Mouse (Mus musculus) forebrain, embryonic 16.5 days (tissue): ENCODE data around the gene Mllt1. TPM values are rescaled to one million over a fixed set of nuclear protein-coding genes. Genes with fewer than 3 reads are reported as not detected.

Source experiments
- ATAC-seq: fragments of 200-750 bp; cut with Nextera tagmentation; 2 replicates; pipeline ENCODE4 v1.8.0; 2017; ENCODE audit warnings: mild to moderate bottlenecking, moderate library complexity
- H3K27ac ChIP-seq: fragments of 300-500 bp; sonication (generic); 2 replicates; pipeline ENCODE4 v1.5.1; 2014; ENCODE audit warnings: low read length, control low read depth
- H3K27me3 ChIP-seq: fragments of 300-500 bp; sonication (generic); replicated peaks from 2 replicates; pipeline ENCODE4 v1.6.1; 2014; ENCODE audit warnings: low read length; ENCODE audit not compliant: control insufficient read depth, insufficient read depth
- H3K36me3 ChIP-seq: fragments of 300-500 bp; sonication (generic); 2 replicates; pipeline ENCODE4 v1.6.1; 2014; ENCODE audit not compliant: control insufficient read depth, insufficient read depth
- H3K4me1 ChIP-seq: fragments of 300-500 bp; sonication (generic); replicated peaks from 2 replicates; pipeline ENCODE4 v1.6.1; 2014; ENCODE audit warnings: low read length; ENCODE audit not compliant: control insufficient read depth, insufficient read depth
- H3K4me2 ChIP-seq: fragments of 300-500 bp; sonication (generic); 2 replicates; pipeline ENCODE4 v1.6.1; 2014; ENCODE audit warnings: mild to moderate bottlenecking, low read length, control low read depth
- H3K4me3 ChIP-seq: fragments of 300-500 bp; sonication (generic); replicated peaks from 2 replicates; pipeline ENCODE4 v1.5.1; 2014; ENCODE audit warnings: mild to moderate bottlenecking, low read length, control low read depth
- H3K9ac ChIP-seq: fragments of 300-500 bp; sonication (generic); replicated peaks from 2 replicates; pipeline ENCODE4 v1.6.1; 2014; ENCODE audit warnings: low read depth, low read length, control low read depth
- H3K9me3 ChIP-seq: fragments of 300-500 bp; sonication (generic); 2 replicates; pipeline ENCODE4 v1.6.1; 2016; ENCODE audit warnings: low read length; ENCODE audit not compliant: control insufficient read depth
- WGBS: fragments of 180-500 bp; shearing (Covaris S2); extraction: QIAGEN DNeasy Blood & Tissue Kit; methylation state at CpG from one replicate; pipeline ENCODE4 v1.1.7; 2014; 5-methylcytosine and 5-hydroxymethylcytosine counted together
- polyA plus RNA-seq: library from polyadenylated mRNA; unstranded; fragments of >200 nt; fragmentation: Nextera tagmentation; extraction: Ambion mirVana; gene quantifications from 2 replicates; pipeline ENCODE4 v1.2.1, GENCODE M21; 2015

Mllt1 gene
- polyA plus RNA-seq, 1 experiment from 2014 or later = 86.1 TPM

GRCm38 (mm10) chr17:56973956-56974707, 38.9 kb upstream of the Mllt1 start:
- Histone ChIP-seq H3K9me3 (no peaks in the 10 kb centered on the region), H3K27me3 (0 out of 2 replicates have a peak, but pooled peaks cover 5% of the 10 kb centered on the region), H3K4me2 (no peak overlapping the region), H3K4me3 (no peak overlapping the region), H3K9ac (no peak overlapping the region), H3K4me1 (no peaks in the 10 kb centered on the region), H3K36me3 (no peaks in the 10 kb centered on the region), H3K27ac (no peak overlapping the region)
- ATAC-seq = no peak
- 68% methylated on average over 11 of the region's 14 CpGs for WGBS

- no peaks in the 10 kb centered on the region for H3K9me3 ChIP-seq
- no peak overlapping the region for H3K27ac ChIP-seq
- no peak overlapping the region for H3K4me3 ChIP-seq
- no peak overlapping the region for H3K9ac ChIP-seq
- no peak for ATAC-seq
- 70% methylated on average over 5 of the region's 5 CpGs for WGBS
- no peaks in the 10 kb centered on the region for H3K36me3 ChIP-seq
- no peaks in the 10 kb centered on the region for H3K4me1 ChIP-seq
- H3K27me3 ChIP-seq = 0 out of 2 replicates have a peak, but pooled peaks cover 5% of the 10 kb centered on the region
- no peak overlapping the region for H3K4me2 ChIP-seq
Observed at GRCm38 (mm10) chr17:56970081-56970480, 34.9 kb upstream of the Mllt1 start.

GRCm38 (mm10) chr17:56969321-56969720, 34.1 kb upstream of the Mllt1 start:
- Histone ChIP-seq H3K27ac (no peak overlapping the region), H3K36me3 (no peaks in the 10 kb centered on the region), H3K4me2 (no peak overlapping the region), H3K9me3 (no peaks in the 10 kb centered on the region), H3K9ac (no peak overlapping the region), H3K4me1 (no peaks in the 10 kb centered on the region), H3K27me3 (0 out of 2 replicates have a peak, but pooled peaks cover 5% of the 10 kb centered on the region), H3K4me3 (no peak overlapping the region)
- no peak for ATAC-seq
- 80% methylated on average over 3 of the region's 3 CpGs for WGBS

GRCm38 (mm10) chr17:56963646-56964045, 28.4 kb upstream of the Mllt1 start:
- no peak overlapping the region for H3K4me3 ChIP-seq
- no peak overlapping the region for H3K4me2 ChIP-seq
- 80% methylated on average over 6 of the region's 6 CpGs for WGBS
- no peak overlapping the region for H3K9ac ChIP-seq
- no peaks in the 10 kb centered on the region for H3K36me3 ChIP-seq
- no peak for ATAC-seq
- H3K4me1 ChIP-seq = no peaks in the 10 kb centered on the region
- H3K27ac ChIP-seq = no peak overlapping the region
- H3K27me3 ChIP-seq = no peaks in the 10 kb centered on the region
- H3K9me3 ChIP-seq = no peaks in the 10 kb centered on the region

- Histone ChIP-seq H3K36me3 (no peaks in the 10 kb centered on the region), H3K4me2 (no peak overlapping the region), H3K4me3 (no peak overlapping the region), H3K9me3 (no peaks in the 10 kb centered on the region), H3K9ac (no peak overlapping the region), H3K4me1 (no peaks in the 10 kb centered on the region), H3K27me3 (no peaks in the 10 kb centered on the region), H3K27ac (no peak overlapping the region)
- ATAC-seq = no peak
- WGBS = 78% methylated on average over 5 of the region's 5 CpGs
Observed at GRCm38 (mm10) chr17:56962642-56963405, 27.6 kb upstream of the Mllt1 start.

GRCm38 (mm10) chr17:56961880-56962279, 26.7 kb upstream of the Mllt1 start:
- H3K27ac ChIP-seq = no peak overlapping the region
- no peak overlapping the region for H3K4me3 ChIP-seq
- H3K27me3 ChIP-seq = no peaks in the 10 kb centered on the region
- no peaks in the 10 kb centered on the region for H3K4me1 ChIP-seq
- 96% methylated on average over 4 of the region's 4 CpGs for WGBS
- ATAC-seq = no peak
- H3K9ac ChIP-seq = no peak overlapping the region
- no peaks in the 10 kb centered on the region for H3K9me3 ChIP-seq
- H3K36me3 ChIP-seq = no peaks in the 10 kb centered on the region
- no peak overlapping the region for H3K4me2 ChIP-seq

GRCm38 (mm10) chr17:56958667-56959066, 23.5 kb upstream of the Mllt1 start:
- H3K4me1 ChIP-seq = no peaks in the 10 kb centered on the region
- no peak overlapping the region for H3K4me2 ChIP-seq
- ATAC-seq = no peak
- no peaks in the 10 kb centered on the region for H3K27me3 ChIP-seq
- no peak overlapping the region for H3K4me3 ChIP-seq
- H3K9me3 ChIP-seq = no peaks in the 10 kb centered on the region
- no peak overlapping the region for H3K9ac ChIP-seq
- H3K36me3 ChIP-seq = no peaks in the 10 kb centered on the region
- WGBS = 84% methylated on average over 4 of the region's 4 CpGs
- H3K27ac ChIP-seq = no peak overlapping the region

GRCm38 (mm10) chr17:56957763-56958429, 22.7 kb upstream of the Mllt1 start:
- no peak overlapping the region for H3K9ac ChIP-seq
- H3K27me3 ChIP-seq = no peaks in the 10 kb centered on the region
- H3K4me3 ChIP-seq = no peak overlapping the region
- 39% methylated on average over 11 of the region's 11 CpGs for WGBS
- no peak for ATAC-seq
- no peaks in the 10 kb centered on the region for H3K9me3 ChIP-seq
- no peak overlapping the region for H3K4me2 ChIP-seq
- H3K27ac ChIP-seq = no peak overlapping the region
- H3K36me3 ChIP-seq = no peaks in the 10 kb centered on the region
- H3K4me1 ChIP-seq = no peaks in the 10 kb centered on the region

GRCm38 (mm10) chr17:56954871-56955270, 19.7 kb upstream of the Mllt1 start:
- Histone ChIP-seq H3K27me3 (no peaks in the 10 kb centered on the region), H3K9ac (no peak overlapping the region), H3K4me1 (no peaks in the 10 kb centered on the region), H3K4me3 (no peak overlapping the region), H3K4me2 (no peak overlapping the region), H3K36me3 (no peaks in the 10 kb centered on the region), H3K27ac (no peak overlapping the region), H3K9me3 (no peaks in the 10 kb centered on the region)
- ATAC-seq = no peak
- 84% methylated on average over 7 of the region's 7 CpGs for WGBS
